7 mouse cellular contexts compared by ENCODE assay signal in the genomic region with DNA sequence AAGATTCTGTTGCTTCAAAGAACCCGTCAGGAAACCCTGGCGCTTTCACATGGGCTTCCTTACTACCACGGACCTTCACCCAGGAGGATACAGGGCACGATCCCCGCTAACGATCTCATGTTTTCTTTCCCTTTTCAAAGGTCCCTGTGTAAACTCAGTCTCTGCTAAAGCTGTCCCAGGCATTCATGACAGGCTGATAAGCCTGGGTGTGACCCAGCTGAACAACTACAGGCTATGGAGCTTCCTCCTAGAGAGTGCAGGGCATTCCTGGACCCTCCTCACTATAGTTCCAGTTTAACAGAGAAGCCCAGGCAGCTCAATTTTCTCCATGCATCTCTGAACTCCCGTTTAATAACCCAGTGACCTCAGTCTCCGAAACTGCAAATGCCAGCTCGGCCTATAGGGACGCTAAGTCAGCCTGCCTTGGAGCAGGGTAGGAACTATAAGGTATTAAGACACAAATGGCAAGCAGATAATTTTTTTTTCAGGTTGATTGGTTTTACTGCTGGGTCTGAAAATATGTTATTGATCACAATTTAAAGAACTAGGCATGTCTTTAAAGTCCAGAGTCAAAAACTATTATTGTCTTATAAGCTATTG. TPM values are rescaled to one million over a fixed set of nuclear protein-coding genes. Genes with fewer than 3 reads are reported as not detected.
A peak's percentile ranks its signal among the peaks of the same experiment; 100 is the strongest.
DNase-seq lines count a peak whose midpoint lies in the region; ATAC-seq lines count a peak whose summit lies in the region.

No protein-coding gene starts in this region.

- H3K9me3 ChIP-seq in heart, embryonic 13.5 days: no peaks in the 10 kb centered on the region
- no peaks in the 10 kb centered on the region for H3K9me3 ChIP-seq in liver, embryonic 13.5 days (replicated peaks)

- H3K27ac ChIP-seq in heart, embryonic 13.5 days (replicated peaks): peak overlapping the region; percentile 13
- peak overlapping the region; percentile 23; the same call in 1 of the 2 replicates for H3K27ac ChIP-seq in liver, embryonic 13.5 days

- H3K4me2 ChIP-seq in heart, embryonic 13.5 days: peak overlapping the region; percentile 33; the same call in 1 of the 2 replicates
- no peak overlapping the region for H3K4me2 ChIP-seq in liver, embryonic 13.5 days

- peaks cover 36% of the 10 kb centered on the region for H3K4me1 ChIP-seq in heart, embryonic 13.5 days
- peaks cover 16% of the 10 kb centered on the region for H3K4me1 ChIP-seq in liver, embryonic 13.5 days (replicated peaks)

- no peak for DNase-seq in heart, postnatal 4 days
- DNase-seq in testis, postnatal 10 days (ENCODE audit: low spot score): peak; percentile 33
- DNase-seq in testis, postnatal 14 days (ENCODE audit: low spot score): no peak
- no peak for DNase-seq in liver, embryonic 13.5 days
- DNase-seq in right cerebral cortex, postnatal 14 days: no peak
- no peak for DNase-seq in frontal cortex, postnatal 14 days (ENCODE audit: low spot score in 2 of 2)

- no peaks in the 10 kb centered on the region for H3K27me3 ChIP-seq in heart, embryonic 13.5 days (replicated peaks)
- no peaks in the 10 kb centered on the region for H3K27me3 ChIP-seq in liver, embryonic 13.5 days

- ATAC-seq in heart, embryonic 13.5 days (ENCODE audit: extremely low read depth, insufficient number of reproducible peaks, low FRiP score, low TSS enrichment): no peak
- ATAC-seq in liver, embryonic 13.5 days (ENCODE audit: low read depth): peak; percentile 30; the same call in 1 of the 2 replicates

- H3K4me3 ChIP-seq in heart, embryonic 13.5 days: no peak overlapping the region
- H3K4me3 ChIP-seq in liver, embryonic 13.5 days (replicated peaks): no peak overlapping the region

- H3K9ac ChIP-seq in heart, embryonic 13.5 days: peak overlapping the region; percentile 45
- no peak overlapping the region for H3K9ac ChIP-seq in liver, embryonic 13.5 days

- WGBS in heart, embryonic 13.5 days: 43% methylated on average over 10 of the region's 10 CpGs
- 63% methylated on average over 10 of the region's 10 CpGs for WGBS in liver, embryonic 13.5 days (ENCODE audit: insufficient replicate concordance)

- H3K36me3 ChIP-seq in heart, embryonic 13.5 days: peaks cover 21% of the 10 kb centered on the region; the same call in 1 of the 2 replicates
- H3K36me3 ChIP-seq in liver, embryonic 13.5 days: no peaks in the 10 kb centered on the region

RNA-seq across cellular contexts. Expression of a gene that starts 41.3 kb away (rescaled TPM):
- polyA plus RNA-seq in heart, embryonic 13.5 days (2015; fragmentation: Nextera tagmentation; extraction: Ambion mirVana): 6.2 and 6.5 TPM in 2 replicates
- 10 to 100 TPM; 75.1 to 77.4 TPM for total RNA-seq in heart, postnatal 4 days (2021)
- 1.1 and 1.2 TPM in 2 replicates for polyA plus RNA-seq in liver, embryonic 13.5 days (2015; fragmentation: Nextera tagmentation; extraction: Ambion mirVana)
